Mouse (Mus musculus): ENCODE data around the gene Gm37596. TPM values are rescaled to one million over a fixed set of nuclear protein-coding genes. Genes with fewer than 3 reads are reported as not detected.
A peak's percentile ranks its signal among the peaks of the same experiment; 100 is the strongest.
"Not testable (repeated sequence)": the region's sequence is repeated elsewhere in the genome, so short reads cannot be mapped to it uniquely, and the experiment has no call there.

Gm37596 gene
- polyA plus RNA-seq (2015; fragmentation: Nextera tagmentation; extraction: Ambion mirVana), result not detected in 2 replicates

GRCm38 (mm10) chr3:93692970-93693369, at the start of gene Gm37596:
Gene Gm37596 (minus strand): TSS chr3:93693070.
- not testable (repeated sequence) for H3K9me3 ChIP-seq (ENCODE audit: control insufficient read depth, low read length); H3K27ac ChIP-seq (ENCODE audit: low read length); H3K27me3 ChIP-seq (replicated peaks; ENCODE audit: control insufficient read depth, insufficient read depth, low read length); H3K9ac ChIP-seq (ENCODE audit: low read depth, low read length); H3K4me2 ChIP-seq (ENCODE audit: low read depth, low read length); H3K4me1 ChIP-seq (ENCODE audit: control insufficient read depth, insufficient read depth, low read length); H3K36me3 ChIP-seq (ENCODE audit: control insufficient read depth, insufficient read depth, low read length); ATAC-seq; H3K4me3 ChIP-seq (ENCODE audit: low read length)
- WGBS, result 69% methylated on average over 1 of the region's 2 CpGs

GRCm38 (mm10) chr3:93708969-93709637, 16.2 kb upstream of the Gm37596 start:
- H3K9ac ChIP-seq (ENCODE audit: low read depth, low read length), result not testable (repeated sequence)
- WGBS, result 84% methylated on average over 2 of the region's 2 CpGs

GRCm38 (mm10) chr3:93676210-93676609, 16.7 kb downstream of the Gm37596 start, which contains the start of gene Tdpoz1:
Gene Tdpoz1 (minus strand): TSS chr3:93676310.
- not testable (repeated sequence) for H3K4me2 ChIP-seq (ENCODE audit: low read depth, low read length); H3K27ac ChIP-seq (ENCODE audit: low read length); H3K4me1 ChIP-seq (ENCODE audit: control insufficient read depth, insufficient read depth, low read length); H3K9me3 ChIP-seq (ENCODE audit: control insufficient read depth, low read length); H3K36me3 ChIP-seq (ENCODE audit: control insufficient read depth, insufficient read depth, low read length); H3K4me3 ChIP-seq (ENCODE audit: low read length); H3K9ac ChIP-seq (ENCODE audit: low read depth, low read length); ATAC-seq; H3K27me3 ChIP-seq (replicated peaks; ENCODE audit: control insufficient read depth, insufficient read depth, low read length)
- whole genome bisulfite sequencing, result 80% methylated on average over 2 of the region's 4 CpGs

More at GRCm38 (mm10) chr3:93708969-93709637, 16.2 kb upstream of the Gm37596 start:
- not testable (repeated sequence) for ATAC-seq; H3K4me3 ChIP-seq (ENCODE audit: low read length); H3K4me1 ChIP-seq (ENCODE audit: control insufficient read depth, insufficient read depth, low read length); H3K36me3 ChIP-seq (ENCODE audit: control insufficient read depth, insufficient read depth, low read length); H3K27me3 ChIP-seq (replicated peaks; ENCODE audit: control insufficient read depth, insufficient read depth, low read length); H3K9me3 ChIP-seq (ENCODE audit: control insufficient read depth, low read length); H3K4me2 ChIP-seq (ENCODE audit: low read depth, low read length); H3K27ac ChIP-seq (ENCODE audit: low read length)

GRCm38 (mm10) chr3:93670805-93671503, 21.9 kb downstream of the Gm37596 start:
- not testable (repeated sequence) for H3K9ac ChIP-seq (ENCODE audit: low read depth, low read length); H3K36me3 ChIP-seq (ENCODE audit: control insufficient read depth, insufficient read depth, low read length); H3K27ac ChIP-seq (ENCODE audit: low read length); H3K27me3 ChIP-seq (replicated peaks; ENCODE audit: control insufficient read depth, insufficient read depth, low read length); H3K4me3 ChIP-seq (ENCODE audit: low read length); H3K4me2 ChIP-seq (ENCODE audit: low read depth, low read length); H3K4me1 ChIP-seq (ENCODE audit: control insufficient read depth, insufficient read depth, low read length); H3K9me3 ChIP-seq (ENCODE audit: control insufficient read depth, low read length)
- 73% methylated on average over 5 of the region's 6 CpGs for WGBS
- ATAC-seq, result peak; percentile 98

GRCm38 (mm10) chr3:93654260-93654659, 38.6 kb downstream of the Gm37596 start:
- H3K4me3 ChIP-seq (ENCODE audit: low read length), result no peak overlapping the region
- no peaks in the 10 kb centered on the region for H3K9me3 ChIP-seq (ENCODE audit: control insufficient read depth, low read length)
- H3K27ac ChIP-seq (ENCODE audit: low read length), result no peak overlapping the region
- H3K27me3 ChIP-seq (replicated peaks; ENCODE audit: control insufficient read depth, insufficient read depth, low read length), result no peaks in the 10 kb centered on the region
- H3K4me2 ChIP-seq (ENCODE audit: low read depth, low read length), result no peak overlapping the region
- no peaks in the 10 kb centered on the region for H3K36me3 ChIP-seq (ENCODE audit: control insufficient read depth, insufficient read depth, low read length)
- 74% methylated on average over 1 of the region's 1 CpGs for WGBS
- no peaks in the 10 kb centered on the region for H3K4me1 ChIP-seq (ENCODE audit: control insufficient read depth, insufficient read depth, low read length)
- no peak for ATAC-seq
- no peak overlapping the region for H3K9ac ChIP-seq (ENCODE audit: low read depth, low read length)

- no peak for ATAC-seq
- no peaks in the 10 kb centered on the region for H3K36me3 ChIP-seq (ENCODE audit: control insufficient read depth, insufficient read depth, low read length)
- no peak within 1 kb of the TSS for H3K4me3 ChIP-seq (ENCODE audit: low read length)
- no peak within 1 kb of the TSS for H3K4me2 ChIP-seq (ENCODE audit: low read depth, low read length)
- 82% methylated on average over 3 of the region's 3 CpGs for WGBS
- no peaks in the 10 kb centered on the region for H3K4me1 ChIP-seq (ENCODE audit: control insufficient read depth, insufficient read depth, low read length)
- H3K27ac ChIP-seq (ENCODE audit: low read length), result no peak within 1 kb of the TSS
- H3K27me3 ChIP-seq (replicated peaks; ENCODE audit: control insufficient read depth, insufficient read depth, low read length), result no peaks in the 10 kb centered on the region
- no peaks in the 10 kb centered on the region for H3K9me3 ChIP-seq (ENCODE audit: control insufficient read depth, low read length)
- H3K9ac ChIP-seq (ENCODE audit: low read depth, low read length), result no peak within 1 kb of the TSS
These were observed 40.3 kb downstream of the Gm37596 start, which contains the start of gene Tdpoz2 for GRCm38 (mm10) chr3:93652586-93652985. Gene Tdpoz2 (minus strand): TSS chr3:93652686.

Other genes starting within 250 kb of the Gm37596 start
- gene Tchhl1, start 224.3 kb downstream of the Gm37596 start, polyA plus RNA-seq (2015; fragmentation: Nextera tagmentation; extraction: Ambion mirVana), result not detected in 2 replicates
- 711 and 730 TPM in 2 replicates for gene S100a11, start 172.6 kb downstream of the Gm37596 start, polyA plus RNA-seq (2015; fragmentation: Nextera tagmentation; extraction: Ambion mirVana)
- gene S100a10, start 138.0 kb downstream of the Gm37596 start, polyA plus RNA-seq (2015; fragmentation: Nextera tagmentation; extraction: Ambion mirVana), result 722 and 728 TPM in 2 replicates
- gene Tdpoz2, start 40.4 kb downstream of the Gm37596 start, polyA plus RNA-seq (2015; fragmentation: Nextera tagmentation; extraction: Ambion mirVana), result not detected in 2 replicates
- not detected in 2 replicates for gene Tdpoz1, start 16.8 kb downstream of the Gm37596 start, polyA plus RNA-seq (2015; fragmentation: Nextera tagmentation; extraction: Ambion mirVana)
- not detected in 2 replicates for gene Gm5773, start 79.9 kb upstream of the Gm37596 start, polyA plus RNA-seq (2015; fragmentation: Nextera tagmentation; extraction: Ambion mirVana)
- not detected in 2 replicates for gene Tdpoz4, start 103.3 kb upstream of the Gm37596 start, polyA plus RNA-seq (2015; fragmentation: Nextera tagmentation; extraction: Ambion mirVana)
- gene Tdpoz3, start 132.9 kb upstream of the Gm37596 start, polyA plus RNA-seq (2015; fragmentation: Nextera tagmentation; extraction: Ambion mirVana), result not detected in 2 replicates